Mouse (Mus musculus): ENCODE data around the gene Vwc2. TPM values are rescaled to one million over a fixed set of nuclear protein-coding genes. Genes with fewer than 3 reads are reported as not detected.

Gene Vwc2
- polyA plus RNA-seq, 1 experiment from 2014 or later, result 9.9 TPM

DNA sequence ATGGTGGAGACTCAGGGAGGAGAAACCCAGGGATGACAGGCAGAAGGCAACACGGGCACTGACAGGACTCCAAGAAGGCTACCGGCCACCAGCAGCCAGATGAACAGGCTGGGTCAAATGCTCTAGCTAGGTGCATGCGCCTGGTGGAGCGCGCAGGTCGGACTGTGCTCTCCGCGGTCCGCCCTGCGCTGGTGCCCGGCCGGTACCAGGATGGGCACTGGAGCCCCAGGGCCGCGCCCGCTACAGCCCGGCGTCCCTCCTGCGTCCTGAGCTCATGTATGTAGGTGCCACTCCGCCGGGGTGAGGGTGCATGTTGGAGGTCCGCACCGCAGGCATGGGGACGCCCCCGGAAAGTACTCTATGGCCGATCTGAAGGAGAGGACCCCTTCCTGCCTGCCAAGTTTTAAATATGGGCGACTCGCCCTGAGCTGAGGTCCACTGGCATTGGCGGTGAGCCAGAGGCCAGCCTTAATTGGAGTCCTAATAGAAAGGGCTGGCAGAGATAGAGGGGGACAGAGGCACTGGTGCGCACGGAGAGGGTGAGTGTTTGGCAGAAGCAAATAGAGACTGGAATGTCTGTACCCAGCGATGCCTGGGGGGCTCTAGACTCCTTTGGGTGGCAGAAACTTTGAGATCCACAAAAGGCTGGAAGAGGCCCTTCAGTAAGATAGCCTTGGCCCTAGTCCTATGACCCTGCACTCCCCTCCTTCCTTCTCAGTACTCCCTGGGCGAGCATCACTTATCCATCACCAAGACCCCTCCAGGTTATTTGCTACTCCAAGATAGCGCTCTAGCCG, 409 bp downstream of the Vwc2 start:
- Histone ChIP-seq H3K27ac (replicated peaks; ENCODE audit: low read depth, low read length) (peak overlapping the region; percentile 66; the same call in 1 of the 2 replicates), H3K9me3 (ENCODE audit: control insufficient read depth, low read length) (no peaks in the 10 kb centered on the region), H3K36me3 (ENCODE audit: control insufficient read depth, insufficient read depth, low read length) (no peaks in the 10 kb centered on the region), H3K27me3 (ENCODE audit: control insufficient read depth, insufficient read depth, low read length) (peaks cover 36% of the 10 kb centered on the region), H3K4me3 (replicated peaks; ENCODE audit: low read depth, low read length) (peak overlapping the region; percentile 56), H3K4me2 (ENCODE audit: low read length) (peak overlapping the region; percentile 95), H3K9ac (replicated peaks; ENCODE audit: low read length) (peak overlapping the region; percentile 59), H3K4me1 (ENCODE audit: control insufficient read depth, insufficient read depth, low read length) (peaks cover 22% of the 10 kb centered on the region; the same call in 1 of the 2 replicates)
- ATAC-seq (ENCODE audit: low FRiP score, low TSS enrichment) (peak; percentile 49), DNase-seq (peak; percentile 43)
- under 1% methylated on average over 34 of the region's 34 CpGs for WGBS

DNA sequence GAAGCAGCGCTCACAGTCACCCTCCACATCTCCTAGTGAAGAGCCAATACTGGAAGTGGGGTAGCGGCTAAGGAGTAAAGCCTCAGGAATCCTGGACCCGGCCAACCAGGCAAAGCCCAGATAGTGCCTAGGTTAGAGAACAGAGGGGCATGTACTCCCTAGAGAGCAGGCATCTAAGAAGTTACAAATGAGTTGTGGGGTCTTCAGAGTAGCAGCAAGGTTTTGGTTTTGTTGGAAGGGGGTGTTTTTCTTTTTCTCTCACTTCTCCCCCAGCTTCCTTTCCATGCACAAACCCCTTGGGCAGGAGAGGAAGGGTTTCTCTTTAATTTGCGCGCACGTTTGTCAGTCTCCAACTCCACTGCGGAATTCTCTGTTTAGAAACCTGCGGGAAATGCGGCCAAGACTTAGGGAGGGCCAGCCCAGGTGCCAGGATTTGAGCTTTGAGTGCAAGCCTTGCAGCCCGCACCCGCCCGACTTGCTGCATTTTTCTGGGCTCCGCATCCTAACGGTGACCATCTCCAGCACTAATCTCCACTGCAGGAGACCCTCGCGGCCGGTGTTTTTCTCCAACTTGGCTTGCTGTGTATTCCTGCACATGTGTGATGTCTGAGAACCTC, 1.1 kb downstream of the Vwc2 start:
- peak overlapping the region; percentile 61 for H3K9ac ChIP-seq (replicated peaks; ENCODE audit: low read length)
- DNase-seq (peak; percentile 46), ATAC-seq (ENCODE audit: low FRiP score, low TSS enrichment) (no peak)
- H3K4me3 ChIP-seq (replicated peaks; ENCODE audit: low read depth, low read length), result peak overlapping the region; percentile 56
- WGBS, result under 1% methylated on average over 17 of the region's 17 CpGs
- peaks cover 22% of the 10 kb centered on the region; the same call in 1 of the 2 replicates for H3K4me1 ChIP-seq (ENCODE audit: control insufficient read depth, insufficient read depth, low read length)
- H3K36me3 ChIP-seq (ENCODE audit: control insufficient read depth, insufficient read depth, low read length), result no peaks in the 10 kb centered on the region
- H3K27me3 ChIP-seq (ENCODE audit: control insufficient read depth, insufficient read depth, low read length), result peaks cover 36% of the 10 kb centered on the region
- no peaks in the 10 kb centered on the region for H3K9me3 ChIP-seq (ENCODE audit: control insufficient read depth, low read length)
- peak overlapping the region; percentile 95 for H3K4me2 ChIP-seq (ENCODE audit: low read length)
- H3K27ac ChIP-seq (replicated peaks; ENCODE audit: low read depth, low read length), result peak overlapping the region; percentile 61; the same call in 1 of the 2 replicates

DNA sequence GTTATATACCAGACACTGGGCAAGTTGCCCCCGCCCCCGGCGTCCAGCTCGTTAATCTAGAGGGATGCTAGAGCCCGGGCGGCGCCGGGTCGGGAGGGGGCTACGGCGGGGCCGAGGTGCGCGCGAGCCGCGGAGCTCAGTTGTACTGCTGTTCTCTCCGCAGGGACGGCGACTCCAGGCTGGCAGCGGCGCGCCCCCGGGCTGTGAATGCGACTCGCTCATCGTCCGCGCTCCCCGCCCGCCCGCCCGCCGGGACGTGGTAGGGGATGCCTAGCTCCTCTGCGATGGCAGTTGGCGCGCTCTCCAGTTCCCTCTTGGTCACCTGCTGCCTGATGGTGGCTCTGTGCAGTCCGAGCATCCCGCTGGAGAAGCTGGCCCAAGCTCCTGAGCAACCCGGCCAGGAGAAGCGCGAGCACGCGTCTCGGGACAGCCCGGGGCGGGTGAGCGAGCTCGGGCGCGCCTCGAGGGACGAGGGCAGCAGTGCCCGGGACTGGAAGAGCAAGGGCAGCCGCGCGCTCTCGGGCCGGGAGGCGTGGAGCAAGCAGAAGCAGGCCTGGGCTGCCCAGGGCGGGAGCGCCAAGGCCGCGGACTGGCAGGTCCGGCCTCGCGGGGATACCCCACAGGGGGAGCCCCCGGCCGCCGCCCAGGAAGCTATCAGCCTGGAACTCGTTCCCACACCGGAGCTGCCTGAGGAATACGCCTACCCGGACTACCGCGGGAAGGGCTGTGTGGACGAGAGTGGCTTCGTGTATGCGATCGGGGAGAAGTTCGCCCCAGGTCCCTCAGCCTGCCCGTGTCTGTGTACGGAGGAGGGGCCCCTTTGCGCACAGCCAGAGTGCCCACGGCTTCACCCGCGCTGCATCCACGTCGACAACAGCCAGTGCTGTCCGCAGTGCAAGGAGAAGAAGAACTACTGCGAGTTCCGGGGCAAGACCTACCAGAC, 1.9 kb downstream of the Vwc2 start:
- no peaks in the 10 kb centered on the region for H3K36me3 ChIP-seq (ENCODE audit: control insufficient read depth, insufficient read depth, low read length)
- H3K9ac ChIP-seq (replicated peaks; ENCODE audit: low read length), result peak overlapping the region; percentile 61
- H3K9me3 ChIP-seq (ENCODE audit: control insufficient read depth, low read length), result no peaks in the 10 kb centered on the region
- H3K27ac ChIP-seq (replicated peaks; ENCODE audit: low read depth, low read length), result peak overlapping the region; percentile 61
- H3K4me2 ChIP-seq (ENCODE audit: low read length), result peak overlapping the region; percentile 95
- ATAC-seq (ENCODE audit: low FRiP score, low TSS enrichment), result peak; percentile 70
- peak overlapping the region; percentile 56 for H3K4me3 ChIP-seq (replicated peaks; ENCODE audit: low read depth, low read length)
- DNase-seq, result peak; percentile 70
- WGBS, result under 1% methylated on average over 93 of the region's 93 CpGs
- peaks cover 22% of the 10 kb centered on the region; the same call in 1 of the 2 replicates for H3K4me1 ChIP-seq (ENCODE audit: control insufficient read depth, insufficient read depth, low read length)
- H3K27me3 ChIP-seq (ENCODE audit: control insufficient read depth, insufficient read depth, low read length), result peaks cover 36% of the 10 kb centered on the region

DNA sequence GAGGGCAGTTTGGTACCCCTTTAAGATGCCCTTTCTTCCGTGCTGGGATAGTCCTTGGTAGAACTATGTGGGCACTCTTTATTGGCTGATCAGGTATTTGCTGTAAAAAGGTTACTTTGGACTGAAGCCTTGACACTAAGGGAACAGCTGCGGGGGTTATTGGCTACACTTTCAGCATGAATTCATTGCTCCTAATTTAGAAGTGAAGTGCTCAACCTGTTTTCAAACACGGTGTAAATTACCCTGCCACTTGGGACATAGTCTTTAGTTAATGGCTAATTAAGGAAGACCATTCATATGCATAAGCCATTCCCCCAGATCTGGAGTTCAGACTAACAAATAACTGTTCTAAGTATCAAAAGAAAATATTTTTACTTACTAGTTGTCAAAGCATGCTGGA, 2.7 kb downstream of the Vwc2 start:
- Histone ChIP-seq H3K4me2 (ENCODE audit: low read length) (peak overlapping the region; percentile 95), H3K9me3 (ENCODE audit: control insufficient read depth, low read length) (no peaks in the 10 kb centered on the region), H3K4me3 (replicated peaks; ENCODE audit: low read depth, low read length) (peak overlapping the region; percentile 56), H3K36me3 (ENCODE audit: control insufficient read depth, insufficient read depth, low read length) (no peaks in the 10 kb centered on the region), H3K4me1 (ENCODE audit: control insufficient read depth, insufficient read depth, low read length) (peaks cover 22% of the 10 kb centered on the region; the same call in 1 of the 2 replicates), H3K9ac (replicated peaks; ENCODE audit: low read length) (no peak overlapping the region), H3K27me3 (ENCODE audit: control insufficient read depth, insufficient read depth, low read length) (peaks cover 36% of the 10 kb centered on the region), H3K27ac (replicated peaks; ENCODE audit: low read depth, low read length) (0 out of 2 replicates have a peak overlapping the region, but pooled peaks have one; percentile 61)
- no peak for ATAC-seq (ENCODE audit: low FRiP score, low TSS enrichment)
- peak; percentile 12 for DNase-seq
- WGBS, result 5% methylated on average over 3 of the region's 3 CpGs

DNA sequence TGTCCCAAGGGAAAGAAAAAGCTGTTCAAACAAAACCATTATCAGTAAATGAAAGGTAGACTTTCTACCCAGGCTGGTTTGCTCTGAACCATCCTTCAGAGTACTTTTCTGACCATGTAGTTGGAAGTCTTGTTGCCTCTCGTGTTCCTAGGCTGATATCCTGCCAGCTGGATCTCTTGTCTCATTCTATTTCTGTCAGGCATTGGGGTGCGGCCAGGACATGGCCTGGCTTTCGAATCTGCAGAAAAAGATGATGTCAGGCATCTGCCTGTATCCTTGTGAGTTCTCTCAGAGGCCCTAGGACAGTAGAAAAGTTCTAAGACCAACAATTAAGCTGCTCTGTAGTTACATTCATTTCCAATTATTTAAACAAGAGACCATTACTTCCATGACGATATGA, 8.8 kb downstream of the Vwc2 start:
- no peak overlapping the region for H3K27ac ChIP-seq (replicated peaks; ENCODE audit: low read depth, low read length)
- H3K4me3 ChIP-seq (replicated peaks; ENCODE audit: low read depth, low read length), result no peak overlapping the region
- H3K27me3 ChIP-seq (ENCODE audit: control insufficient read depth, insufficient read depth, low read length), result no peaks in the 10 kb centered on the region
- H3K4me1 ChIP-seq (ENCODE audit: control insufficient read depth, insufficient read depth, low read length), result no peaks in the 10 kb centered on the region
- no peak overlapping the region for H3K9ac ChIP-seq (replicated peaks; ENCODE audit: low read length)
- no peak for DNase-seq
- ATAC-seq (ENCODE audit: low FRiP score, low TSS enrichment), result no peak
- H3K36me3 ChIP-seq (ENCODE audit: control insufficient read depth, insufficient read depth, low read length), result no peaks in the 10 kb centered on the region
- H3K9me3 ChIP-seq (ENCODE audit: control insufficient read depth, low read length), result no peaks in the 10 kb centered on the region
- WGBS, result 86% methylated on average over 4 of the region's 4 CpGs
- no peak overlapping the region for H3K4me2 ChIP-seq (ENCODE audit: low read length)

DNA sequence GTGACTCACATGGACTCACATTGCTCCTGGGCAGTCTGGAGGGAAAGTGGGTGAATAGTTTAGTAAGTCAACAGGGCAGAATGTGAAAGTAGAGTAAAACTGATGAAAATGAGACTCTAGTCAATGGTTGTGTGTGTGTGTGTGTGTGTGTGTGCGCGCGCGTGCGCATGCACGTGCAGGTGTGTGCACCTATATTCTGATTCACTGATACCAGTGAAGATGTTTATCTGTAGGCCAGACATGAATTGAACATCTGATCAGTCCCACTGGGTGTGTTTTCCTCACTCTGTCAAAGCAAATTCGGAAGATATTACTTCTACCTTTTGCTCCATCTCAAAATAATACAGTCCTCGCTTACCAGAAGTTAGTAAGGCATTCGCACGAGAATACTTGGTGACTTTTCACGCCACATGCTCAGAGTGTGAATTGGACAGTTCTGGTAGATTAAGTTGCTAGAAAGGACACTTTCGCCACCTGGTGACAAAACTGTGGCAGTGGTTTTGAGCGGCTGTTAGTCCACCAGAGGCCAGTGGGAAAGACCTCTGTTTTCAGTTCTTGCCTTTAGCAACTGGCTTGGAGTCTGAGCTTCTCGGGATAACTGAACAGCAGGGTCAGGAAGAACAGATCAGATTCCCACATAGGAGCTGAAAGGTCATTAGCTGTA, 17.5 kb downstream of the Vwc2 start:
- Histone ChIP-seq H3K4me3 (replicated peaks; ENCODE audit: low read depth, low read length) (no peak overlapping the region), H3K27me3 (ENCODE audit: control insufficient read depth, insufficient read depth, low read length) (no peaks in the 10 kb centered on the region), H3K9ac (replicated peaks; ENCODE audit: low read length) (no peak overlapping the region), H3K36me3 (ENCODE audit: control insufficient read depth, insufficient read depth, low read length) (no peaks in the 10 kb centered on the region), H3K4me1 (ENCODE audit: control insufficient read depth, insufficient read depth, low read length) (no peaks in the 10 kb centered on the region), H3K27ac (replicated peaks; ENCODE audit: low read depth, low read length) (no peak overlapping the region), H3K9me3 (ENCODE audit: control insufficient read depth, low read length) (no peaks in the 10 kb centered on the region), H3K4me2 (ENCODE audit: low read length) (no peak overlapping the region)
- ATAC-seq (ENCODE audit: low FRiP score, low TSS enrichment), result peak; percentile 78
- peak; percentile 85 for DNase-seq
- 59% methylated on average over 14 of the region's 14 CpGs for WGBS

DNA sequence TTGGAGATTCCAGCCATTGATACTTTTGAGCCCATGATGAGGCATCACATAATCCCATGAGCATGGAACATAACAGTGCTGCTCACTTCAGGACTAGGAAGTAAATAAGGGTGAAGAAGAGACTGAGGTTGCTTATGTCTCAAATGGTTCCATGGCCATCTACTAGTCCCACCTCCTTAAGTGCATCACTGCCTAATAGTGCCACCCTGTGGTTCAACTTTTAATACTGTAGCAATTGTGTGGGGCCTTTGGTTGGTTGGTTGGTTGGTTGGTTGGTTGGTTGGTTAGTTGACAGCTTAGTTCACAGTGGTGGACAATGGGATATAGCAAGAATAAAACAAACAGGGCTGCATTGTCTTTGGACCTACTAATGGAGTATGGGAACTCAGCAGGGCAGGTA, 26.6 kb downstream of the Vwc2 start:
- Histone ChIP-seq H3K4me1 (ENCODE audit: control insufficient read depth, insufficient read depth, low read length) (no peaks in the 10 kb centered on the region), H3K4me3 (replicated peaks; ENCODE audit: low read depth, low read length) (no peak overlapping the region), H3K27me3 (ENCODE audit: control insufficient read depth, insufficient read depth, low read length) (no peaks in the 10 kb centered on the region), H3K9me3 (ENCODE audit: control insufficient read depth, low read length) (no peaks in the 10 kb centered on the region), H3K9ac (replicated peaks; ENCODE audit: low read length) (no peak overlapping the region), H3K4me2 (ENCODE audit: low read length) (no peak overlapping the region), H3K36me3 (ENCODE audit: control insufficient read depth, insufficient read depth, low read length) (no peaks in the 10 kb centered on the region), H3K27ac (replicated peaks; ENCODE audit: low read depth, low read length) (no peak overlapping the region)
- DNase-seq (no peak), ATAC-seq (ENCODE audit: low FRiP score, low TSS enrichment) (no peak)

DNA sequence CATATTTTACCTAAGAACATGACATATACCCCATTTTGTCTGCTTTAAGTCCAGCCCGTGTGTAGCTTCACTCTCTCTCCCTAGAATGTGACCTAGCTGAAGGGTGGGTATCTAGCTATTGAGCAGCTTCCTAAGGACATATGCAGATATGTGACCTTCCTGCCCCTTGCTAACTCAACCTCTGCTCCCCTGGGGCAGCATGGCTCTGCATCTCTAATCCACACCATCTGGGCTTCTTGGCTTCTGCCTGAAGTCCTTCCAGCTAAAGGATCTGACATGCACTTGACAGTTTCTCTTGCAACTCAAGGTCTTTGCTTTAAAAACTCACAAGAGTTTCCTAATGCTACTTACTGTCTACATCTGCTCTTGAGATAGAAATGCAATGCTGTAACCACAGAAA, 38.7 kb downstream of the Vwc2 start:
- Histone ChIP-seq H3K27ac (replicated peaks; ENCODE audit: low read depth, low read length) (no peak overlapping the region), H3K4me2 (ENCODE audit: low read length) (no peak overlapping the region), H3K9ac (replicated peaks; ENCODE audit: low read length) (no peak overlapping the region), H3K4me1 (ENCODE audit: control insufficient read depth, insufficient read depth, low read length) (no peaks in the 10 kb centered on the region), H3K27me3 (ENCODE audit: control insufficient read depth, insufficient read depth, low read length) (no peaks in the 10 kb centered on the region), H3K36me3 (ENCODE audit: control insufficient read depth, insufficient read depth, low read length) (no peaks in the 10 kb centered on the region), H3K4me3 (replicated peaks; ENCODE audit: low read depth, low read length) (no peak overlapping the region), H3K9me3 (ENCODE audit: control insufficient read depth, low read length) (0 out of 2 replicates have a peak, but pooled peaks cover 5% of the 10 kb centered on the region)
- WGBS, result 70% methylated on average over 1 of the region's 1 CpGs
- no peak for ATAC-seq (ENCODE audit: low FRiP score, low TSS enrichment)
- DNase-seq, result no peak

All from midbrain, embryonic 14.5 days (tissue).